Mouse (Mus musculus) forebrain, embryonic 12.5 days (tissue): ENCODE results near the gene Rdh19. TPM values are rescaled to one million over a fixed set of nuclear protein-coding genes. Genes with fewer than 3 reads are reported as not detected.
"Not testable (repeated sequence)": the region's sequence is repeated elsewhere in the genome, so short reads cannot be mapped to it uniquely, and the experiment has no call there.

Experiments used
- ATAC-seq: fragments of 200-750 bp; cut with Nextera tagmentation; 2 replicates; pipeline ENCODE4 v1.8.0; 2017; ENCODE audit warnings: moderate TSS enrichment; ENCODE audit not compliant: low FRiP score
- H3K27ac ChIP-seq: fragments of 300-500 bp; sonication (generic); 2 replicates; pipeline ENCODE4 v1.5.1; 2016; ENCODE audit warnings: mild to moderate bottlenecking
- H3K27me3 ChIP-seq: fragments of 300-500 bp; sonication (generic); 2 replicates; pipeline ENCODE4 v1.6.1; 2016; ENCODE audit warnings: mild to moderate bottlenecking
- H3K36me3 ChIP-seq: fragments of 300-500 bp; sonication (generic); replicated peaks from 2 replicates; pipeline ENCODE4 v1.6.1; 2016; ENCODE audit warnings: mild to moderate bottlenecking
- H3K4me1 ChIP-seq: fragments of 300-500 bp; sonication (generic); 2 replicates; pipeline ENCODE4 v1.6.1; 2016
- H3K4me2 ChIP-seq: fragments of 300-500 bp; sonication (generic); 2 replicates; pipeline ENCODE4 v1.6.1; 2016; ENCODE audit warnings: mild to moderate bottlenecking, moderate library complexity
- H3K4me3 ChIP-seq: fragments of 300-500 bp; sonication (generic); replicated peaks from 2 replicates; pipeline ENCODE4 v1.5.1; 2016; ENCODE audit warnings: mild to moderate bottlenecking
- H3K9ac ChIP-seq: fragments of 300-500 bp; sonication (generic); 2 replicates; pipeline ENCODE4 v1.6.1; 2016; ENCODE audit warnings: mild to moderate bottlenecking
- H3K9me3 ChIP-seq: fragments of 300-500 bp; sonication (generic); 2 replicates; pipeline ENCODE4 v1.6.1; 2016
- WGBS: fragments of 180-500 bp; shearing (Covaris S2); methylation state at CpG from one replicate; pipeline ENCODE4 v1.1.7; 2016; 5-methylcytosine and 5-hydroxymethylcytosine counted together
- polyA plus RNA-seq: library from polyadenylated mRNA; unstranded; fragments of >200 nt; fragmentation: Nextera tagmentation; extraction: Ambion mirVana; gene quantifications from 2 replicates; pipeline ENCODE4 v1.2.1, GENCODE M21; 2016

The Rdh19 gene
- polyA plus RNA-seq, 1 experiment from 2014 or later, result not detected

DNA sequence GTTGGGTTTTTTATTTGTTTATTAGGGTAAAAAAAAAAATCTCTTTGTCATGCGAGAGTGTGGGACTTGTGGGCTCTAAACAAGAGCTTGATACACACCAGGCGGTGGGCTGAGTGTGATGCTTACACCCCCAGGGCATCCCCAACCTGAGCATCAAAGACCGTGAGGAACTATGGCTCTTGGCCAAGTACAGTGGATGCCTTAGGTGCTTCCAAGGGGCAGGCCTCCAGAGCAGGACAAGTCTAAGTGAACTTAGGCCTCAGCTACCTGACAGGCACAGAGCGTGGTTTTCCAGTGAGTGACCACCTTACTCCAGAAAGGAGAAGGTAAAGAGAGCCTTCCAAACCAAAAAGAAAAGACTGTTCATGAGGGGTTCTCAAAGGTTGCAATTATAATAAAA lies 37.2 kb downstream of the Rdh19 start:
- H3K9me3 ChIP-seq, result no peaks in the 10 kb centered on the region
- no peak overlapping the region for H3K4me3 ChIP-seq
- 84% methylated on average over 4 of the region's 4 CpGs for WGBS
- no peaks in the 10 kb centered on the region for H3K27me3 ChIP-seq
- no peak overlapping the region for H3K4me2 ChIP-seq
- H3K27ac ChIP-seq, result no peak overlapping the region
- no peak overlapping the region for H3K9ac ChIP-seq
- no peak for ATAC-seq
- no peaks in the 10 kb centered on the region for H3K36me3 ChIP-seq
- H3K4me1 ChIP-seq, result no peaks in the 10 kb centered on the region

DNA sequence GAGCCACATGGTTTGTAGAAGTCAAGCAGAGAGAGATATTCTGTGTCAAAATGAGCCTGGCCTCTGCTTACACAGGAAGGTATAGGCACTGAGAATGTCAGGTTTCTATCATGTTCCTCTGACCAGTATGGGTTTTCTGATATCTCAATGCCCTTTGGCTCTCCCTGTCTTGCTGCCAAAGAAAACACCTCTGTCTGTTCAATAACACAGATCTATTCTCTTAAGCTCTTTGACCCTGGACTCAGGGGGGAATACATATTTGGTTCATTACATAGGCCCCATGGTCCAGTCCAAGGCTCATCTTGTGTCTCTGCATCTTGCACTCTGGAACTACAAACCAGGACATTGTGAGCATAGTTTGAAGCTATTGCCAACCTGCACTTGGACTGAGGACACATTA lies 38.9 kb downstream of the Rdh19 start, which contains the start of gene Rdh7:
Rdh7 (minus strand) TSS at position 213 of the 400 bp plus-strand sequence.
- Histone ChIP-seq H3K27me3 (no peaks in the 10 kb centered on the region), H3K4me3 (no peak within 1 kb of the TSS), H3K9me3 (no peaks in the 10 kb centered on the region), H3K4me2 (no peak within 1 kb of the TSS), H3K27ac (no peak within 1 kb of the TSS), H3K36me3 (no peaks in the 10 kb centered on the region), H3K9ac (no peak within 1 kb of the TSS), H3K4me1 (no peaks in the 10 kb centered on the region)
- no peak for ATAC-seq

DNA sequence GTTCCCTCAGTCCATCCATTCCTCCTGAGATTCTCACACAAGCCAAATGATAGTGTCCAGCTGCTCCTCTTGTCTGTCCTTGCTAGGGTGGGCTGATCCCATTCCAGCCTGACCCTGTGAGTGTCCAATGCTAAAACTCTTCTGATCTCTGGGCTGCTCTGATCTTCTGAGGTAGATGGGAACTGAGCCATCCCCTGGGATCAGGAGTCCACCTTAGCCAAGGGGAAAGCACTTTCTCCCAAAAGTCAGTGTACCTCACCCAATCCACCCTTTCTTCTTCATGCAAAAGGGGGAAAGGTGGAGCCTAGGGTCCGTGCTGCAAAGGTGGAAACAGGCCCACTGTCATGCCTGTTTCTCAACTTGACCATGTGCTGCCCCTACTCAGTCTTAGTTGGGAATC lies 41.8 kb downstream of the Rdh19 start:
- Histone ChIP-seq H3K4me1 (no peaks in the 10 kb centered on the region), H3K36me3 (no peaks in the 10 kb centered on the region), H3K9me3 (no peaks in the 10 kb centered on the region), H3K4me2 (no peak overlapping the region), H3K4me3 (no peak overlapping the region), H3K27ac (no peak overlapping the region), H3K9ac (no peak overlapping the region), H3K27me3 (no peaks in the 10 kb centered on the region)
- ATAC-seq, result no peak
- WGBS, result 74% methylated on average over 1 of the region's 1 CpGs

DNA sequence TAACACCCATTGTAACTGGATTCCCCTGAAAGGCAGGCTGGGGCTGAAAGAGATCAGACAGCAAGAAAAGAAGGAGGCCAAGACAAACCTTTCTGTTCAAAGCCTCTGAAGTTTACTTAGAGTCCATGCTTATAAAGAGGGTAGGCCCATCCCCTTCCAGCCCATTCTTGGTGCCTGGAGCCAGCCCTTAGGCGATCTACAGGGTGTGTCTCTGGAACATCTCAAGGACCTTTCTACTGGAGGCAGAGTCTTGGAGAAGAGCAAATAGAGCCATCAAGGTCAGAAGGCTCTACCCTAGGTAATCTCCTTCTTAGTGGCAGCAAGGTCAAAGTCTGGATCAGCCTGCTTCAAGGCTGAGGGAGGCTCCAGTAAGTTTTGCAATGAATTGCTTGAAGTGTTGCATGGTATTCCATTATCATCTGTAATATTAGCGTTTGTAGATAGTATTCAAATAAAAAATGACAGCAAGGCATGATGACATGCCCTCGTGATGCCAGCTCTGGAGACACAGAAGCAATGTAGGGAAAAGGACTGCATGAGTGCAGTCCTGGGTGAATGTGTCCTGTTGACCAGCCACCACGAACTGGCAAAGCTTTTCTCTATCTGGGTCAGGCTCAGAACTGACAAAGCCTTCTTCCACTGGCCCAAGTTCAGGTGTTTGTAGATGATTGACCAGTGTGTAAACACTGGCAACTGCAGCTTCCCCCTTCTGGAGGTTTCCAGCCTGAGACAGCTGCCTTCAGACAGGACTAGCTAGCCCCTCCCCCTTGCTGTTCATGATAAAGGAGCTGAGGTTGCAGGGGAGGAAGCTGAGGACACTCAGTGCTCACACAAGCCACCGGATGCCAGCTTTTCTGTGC lies 43.7 kb downstream of the Rdh19 start:
- not testable (repeated sequence) for H3K36me3 ChIP-seq, ATAC-seq, H3K4me2 ChIP-seq, H3K27me3 ChIP-seq, H3K4me3 ChIP-seq, H3K9me3 ChIP-seq, H3K27ac ChIP-seq, H3K9ac ChIP-seq, H3K4me1 ChIP-seq
- WGBS, result 70% methylated on average over 5 of the region's 5 CpGs

DNA sequence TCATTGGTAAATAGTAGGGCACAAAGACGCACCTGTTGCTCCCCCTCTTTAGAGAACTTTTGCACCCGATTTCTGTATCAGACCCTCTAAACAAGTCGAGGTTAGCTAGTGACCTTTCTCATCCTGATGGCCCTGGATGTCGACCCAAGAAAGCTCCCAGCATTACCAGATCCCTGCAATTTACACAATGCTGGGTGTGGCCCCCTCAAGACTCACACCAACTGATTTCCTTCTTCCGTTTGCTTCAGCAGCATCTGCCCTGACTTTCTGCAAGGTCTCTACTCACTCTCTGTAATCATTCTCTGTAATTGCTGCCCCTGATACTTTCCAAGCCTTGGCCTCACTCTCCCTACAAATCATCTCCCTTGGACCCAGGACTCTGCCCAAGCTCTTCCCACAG lies 47.0 kb downstream of the Rdh19 start:
- Histone ChIP-seq H3K4me2 (no peak overlapping the region), H3K9ac (no peak overlapping the region), H3K9me3 (no peaks in the 10 kb centered on the region), H3K27me3 (no peaks in the 10 kb centered on the region), H3K27ac (no peak overlapping the region), H3K4me3 (no peak overlapping the region), H3K36me3 (no peaks in the 10 kb centered on the region), H3K4me1 (no peaks in the 10 kb centered on the region)
- WGBS, result 75% methylated on average over 5 of the region's 5 CpGs
- no peak for ATAC-seq

DNA sequence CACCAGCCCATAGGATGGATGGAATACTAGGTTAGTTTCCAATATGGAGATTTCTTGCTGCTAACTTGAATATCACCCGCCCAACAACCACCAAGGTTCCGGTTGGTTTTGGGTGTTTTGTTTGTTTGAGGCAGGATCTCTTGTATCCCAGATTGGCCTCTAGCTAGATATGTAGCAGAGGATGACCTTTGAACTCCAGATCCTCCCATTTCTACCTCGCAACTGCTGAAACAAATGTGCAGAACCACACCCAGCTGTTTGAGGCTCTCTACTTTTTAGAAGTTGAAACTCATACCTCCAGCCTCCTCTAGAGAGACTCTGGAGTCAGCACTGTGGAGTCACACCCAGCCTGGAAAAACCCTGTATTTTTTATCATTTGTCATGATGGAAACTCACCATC lies 47.8 kb downstream of the Rdh19 start:
- Histone ChIP-seq H3K4me1 (no peaks in the 10 kb centered on the region), H3K9me3 (no peaks in the 10 kb centered on the region), H3K27me3 (no peaks in the 10 kb centered on the region), H3K4me3 (no peak overlapping the region), H3K27ac (no peak overlapping the region), H3K36me3 (no peaks in the 10 kb centered on the region), H3K4me2 (no peak overlapping the region), H3K9ac (no peak overlapping the region)
- WGBS, result 83% methylated on average over 3 of the region's 3 CpGs
- ATAC-seq, result no peak

DNA sequence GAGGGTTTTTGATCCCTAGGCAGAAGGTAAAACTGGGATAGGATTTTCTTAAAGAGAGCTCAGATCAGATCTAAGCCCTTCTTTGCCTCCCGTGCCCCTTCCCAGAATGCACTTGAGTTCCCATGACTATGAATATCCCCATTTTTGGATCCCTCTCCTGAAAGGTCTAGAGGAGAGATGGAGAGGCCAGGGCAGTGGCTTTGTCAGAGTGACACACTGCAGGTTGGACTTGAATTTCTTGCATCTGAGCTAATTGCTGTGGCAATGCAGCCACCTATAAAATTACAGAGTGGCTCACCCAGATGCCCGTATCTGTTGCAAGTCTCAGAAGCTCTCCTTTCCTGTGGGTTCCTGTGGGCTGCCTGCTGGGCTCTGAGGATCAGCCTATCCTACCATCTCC lies 48.5 kb downstream of the Rdh19 start, which contains the start of gene Sdr9c7:
Sdr9c7 (plus strand) TSS at position 301 of the 400 bp plus-strand sequence.
- no peak for ATAC-seq
- H3K9ac ChIP-seq, result no peak within 1 kb of the TSS
- 86% methylated on average over 2 of the region's 2 CpGs for WGBS
- no peaks in the 10 kb centered on the region for H3K4me1 ChIP-seq
- no peaks in the 10 kb centered on the region for H3K9me3 ChIP-seq
- no peak within 1 kb of the TSS for H3K4me3 ChIP-seq
- H3K27me3 ChIP-seq, result no peaks in the 10 kb centered on the region
- no peak within 1 kb of the TSS for H3K4me2 ChIP-seq
- H3K27ac ChIP-seq, result no peak within 1 kb of the TSS
- H3K36me3 ChIP-seq, result no peaks in the 10 kb centered on the region

DNA sequence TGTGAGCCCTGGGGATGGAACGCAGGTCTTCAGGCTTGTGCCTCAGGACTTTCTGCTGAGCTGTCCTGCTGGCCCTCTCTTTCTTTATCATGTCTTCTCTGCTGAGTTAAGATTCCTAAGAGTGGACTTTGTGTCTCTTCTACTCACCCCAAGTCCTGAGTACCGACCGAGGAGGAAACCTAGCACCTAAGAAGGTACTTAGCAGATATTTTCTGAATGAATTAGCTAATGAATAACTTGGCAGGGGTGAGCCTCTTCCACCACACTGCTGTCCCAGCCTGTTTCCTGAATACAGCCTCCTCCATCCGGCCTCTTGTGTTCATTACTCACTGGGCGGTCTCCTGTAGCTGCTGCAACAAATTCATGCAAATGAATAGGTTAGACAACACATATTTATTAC lies 50.1 kb downstream of the Rdh19 start:
- H3K9ac ChIP-seq, result no peak overlapping the region
- no peak for ATAC-seq
- H3K4me3 ChIP-seq, result no peak overlapping the region
- H3K4me2 ChIP-seq, result no peak overlapping the region
- no peaks in the 10 kb centered on the region for H3K9me3 ChIP-seq
- 78% methylated on average over 5 of the region's 5 CpGs for WGBS
- H3K27ac ChIP-seq, result no peak overlapping the region
- H3K4me1 ChIP-seq, result peaks cover under 1% of the 10 kb centered on the region; the same call in 1 of the 2 replicates
- no peaks in the 10 kb centered on the region for H3K36me3 ChIP-seq
- no peaks in the 10 kb centered on the region for H3K27me3 ChIP-seq

DNA sequence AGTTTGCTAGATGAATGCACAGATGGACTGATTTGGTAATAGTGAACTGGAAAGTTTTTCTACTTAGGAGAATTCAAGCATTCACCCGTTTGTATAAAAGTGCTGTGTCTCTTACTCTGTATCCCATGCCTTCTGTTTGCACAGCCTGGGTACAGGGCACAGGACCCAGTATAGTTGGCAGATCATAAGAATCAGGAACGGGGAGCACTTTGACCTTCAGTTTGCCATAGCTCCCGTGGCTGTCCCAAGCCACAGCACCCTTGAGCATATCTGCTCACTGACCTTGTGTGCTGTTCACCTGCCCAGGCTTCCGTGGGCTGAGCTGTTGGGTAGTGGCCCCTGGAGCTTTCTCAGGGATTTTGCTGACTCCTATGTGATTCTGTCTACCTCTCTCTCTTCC lies 52.0 kb downstream of the Rdh19 start:
- no peak for ATAC-seq
- peaks cover 5% of the 10 kb centered on the region; the same call in 1 of the 2 replicates for H3K4me1 ChIP-seq
- no peaks in the 10 kb centered on the region for H3K9me3 ChIP-seq
- H3K4me2 ChIP-seq, result no peak overlapping the region
- no peak overlapping the region for H3K4me3 ChIP-seq
- WGBS, result 83% methylated on average over 4 of the region's 4 CpGs
- H3K9ac ChIP-seq, result no peak overlapping the region
- no peaks in the 10 kb centered on the region for H3K36me3 ChIP-seq
- H3K27ac ChIP-seq, result no peak overlapping the region
- no peaks in the 10 kb centered on the region for H3K27me3 ChIP-seq

DNA sequence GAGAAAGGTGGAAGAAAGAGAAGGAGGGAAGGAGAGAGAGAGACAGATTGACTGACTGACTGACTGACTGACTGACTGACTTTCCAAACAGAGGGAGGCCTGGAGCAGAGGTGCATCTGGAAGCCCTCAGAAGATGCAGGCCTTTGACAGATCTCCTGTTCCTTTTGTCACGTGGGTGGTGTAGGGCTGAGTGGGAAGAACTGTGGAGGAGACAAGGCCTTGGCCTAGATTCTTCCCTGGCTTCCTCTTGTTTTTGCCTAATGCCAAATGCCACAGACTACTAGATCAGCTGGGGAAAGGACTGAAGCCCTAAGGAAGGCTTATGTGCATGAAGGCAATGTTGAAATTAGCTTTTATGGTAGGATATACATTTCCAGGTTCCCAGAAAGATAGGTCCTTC lies 53.4 kb downstream of the Rdh19 start:
- ATAC-seq, result no peak
- Histone ChIP-seq H3K4me2 (no peak overlapping the region), H3K9ac (no peak overlapping the region), H3K9me3 (no peaks in the 10 kb centered on the region), H3K36me3 (no peaks in the 10 kb centered on the region), H3K27ac (no peak overlapping the region), H3K4me1 (peaks cover 5% of the 10 kb centered on the region; the same call in 1 of the 2 replicates), H3K27me3 (no peaks in the 10 kb centered on the region), H3K4me3 (no peak overlapping the region)
- WGBS, result 67% methylated on average over 1 of the region's 1 CpGs

DNA sequence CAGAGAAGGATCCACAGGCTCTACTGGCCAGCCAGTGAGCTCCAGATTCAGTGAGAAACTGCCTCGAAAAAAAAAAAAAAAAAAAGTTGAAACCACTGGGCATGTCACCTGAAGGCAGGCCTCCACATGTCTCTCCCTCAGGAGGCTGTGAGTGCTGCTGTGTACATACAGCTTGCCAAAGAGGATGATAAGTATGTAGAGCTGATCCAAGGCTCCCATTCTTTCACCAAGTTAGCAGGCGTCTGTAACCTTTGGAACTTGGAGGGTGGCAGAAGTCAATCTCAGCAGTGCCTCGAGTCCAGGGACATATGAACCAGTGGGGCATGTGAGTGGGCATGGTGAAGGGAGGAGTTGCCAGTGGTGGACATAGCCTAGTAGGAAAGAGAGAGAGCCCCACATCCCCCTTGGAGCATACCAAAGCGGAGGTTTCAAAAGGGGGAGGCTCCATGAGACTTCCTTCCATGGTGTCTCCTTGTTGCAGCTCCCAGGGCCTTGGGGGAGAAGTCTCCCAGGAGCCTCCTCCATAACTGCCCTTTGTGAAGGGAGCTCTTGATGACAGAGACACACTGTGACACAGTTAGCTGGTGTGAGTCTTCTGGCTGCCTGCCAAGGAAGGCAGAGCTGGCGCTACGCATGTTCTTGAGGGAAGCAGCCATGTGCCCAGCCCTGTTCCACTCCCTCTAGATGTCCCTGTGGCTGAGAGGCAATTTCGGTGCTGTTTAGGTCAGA lies 55.2 kb downstream of the Rdh19 start:
- no peak overlapping the region for H3K4me2 ChIP-seq
- no peaks in the 10 kb centered on the region for H3K36me3 ChIP-seq
- no peak overlapping the region for H3K27ac ChIP-seq
- no peaks in the 10 kb centered on the region for H3K9me3 ChIP-seq
- H3K4me1 ChIP-seq, result peaks cover 5% of the 10 kb centered on the region; the same call in 1 of the 2 replicates
- H3K9ac ChIP-seq, result no peak overlapping the region
- no peaks in the 10 kb centered on the region for H3K27me3 ChIP-seq
- no peak for ATAC-seq
- H3K4me3 ChIP-seq, result no peak overlapping the region
- 72% methylated on average over 7 of the region's 7 CpGs for WGBS

DNA sequence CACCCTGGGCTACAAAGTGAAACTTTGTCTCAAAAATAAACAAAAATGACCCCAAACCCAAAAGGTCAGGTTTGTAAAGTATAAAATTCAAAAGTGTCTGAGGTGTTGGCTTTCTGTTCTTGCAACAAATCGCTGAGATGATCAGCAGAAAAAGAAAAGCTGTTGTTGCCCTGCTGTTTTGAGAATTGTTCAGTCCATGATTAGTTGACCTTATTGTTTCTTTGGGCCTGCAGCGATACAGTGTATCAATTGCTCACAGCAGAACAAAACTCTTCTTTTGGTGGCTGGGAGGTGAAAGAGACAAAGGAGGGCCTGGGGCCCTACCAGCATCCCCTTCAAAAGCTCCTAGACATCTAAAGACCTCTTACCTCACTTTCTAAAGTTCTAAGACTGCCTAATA lies 56.4 kb downstream of the Rdh19 start:
- 52% methylated on average over 2 of the region's 2 CpGs for WGBS
- Histone ChIP-seq H3K4me1 (peaks cover 5% of the 10 kb centered on the region; the same call in 1 of the 2 replicates), H3K9ac (no peak overlapping the region), H3K4me2 (no peak overlapping the region), H3K27me3 (no peaks in the 10 kb centered on the region), H3K36me3 (no peaks in the 10 kb centered on the region), H3K9me3 (no peaks in the 10 kb centered on the region), H3K27ac (no peak overlapping the region), H3K4me3 (no peak overlapping the region)
- no peak for ATAC-seq
